Mouse (Mus musculus) erythroblast, adult 5-6 weeks (primary cell): ENCODE results near the gene Gm7075. TPM values are rescaled to one million over a fixed set of nuclear protein-coding genes. Genes with fewer than 3 reads are reported as not detected.
"Not testable (repeated sequence)": the region's sequence is repeated elsewhere in the genome, so short reads cannot be mapped to it uniquely, and the experiment has no call there.

Experiments used
- ATAC-seq: replicated peaks from 2 replicates; pipeline ENCODE4 v1.8.0; 2016; ENCODE audit warnings: moderate number of reproducible peaks, mild to moderate bottlenecking, moderate TSS enrichment, inconsistent platforms; ENCODE audit not compliant: poor library complexity, low FRiP score, severe bottlenecking
- total RNA-seq, 2 experiments: library from RNA; stranded (forward) in 1 of 2; stranded (reverse) in 1 of 2; fragments of 150-400 nt in 1 of 2; fragments of 200-764, 138-1000 nt in 1 of 2; gene quantifications; 2 replicates each; pipeline versions ENCODE4 v1.2.3 to v1.2.4; 2015 to 2017; ENCODE audit warnings: low replicate concordance in 2 of 2

Gene Gm7075
- total RNA-seq, 2 experiments from 2014 or later: not detected

GRCm38 (mm10) chr10:63423591-63424474 is 2.2 kb upstream of the Gm7075 start:
- peak; percentile 62 for ATAC-seq

- ATAC-seq: no peak
Measured at GRCm38 (mm10) chr10:63422736-63422992, 1.1 kb upstream of the Gm7075 start.

GRCm38 (mm10) chr10:63417061-63417460 is 4.5 kb downstream of the Gm7075 start:
- no peak for ATAC-seq

GRCm38 (mm10) chr10:63415850-63416249 is 5.7 kb downstream of the Gm7075 start:
- no peak for ATAC-seq

- ATAC-seq: no peak
Measured at GRCm38 (mm10) chr10:63415287-63415686, 6.3 kb downstream of the Gm7075 start.

GRCm38 (mm10) chr10:63412756-63413155 is 8.8 kb downstream of the Gm7075 start:
- ATAC-seq: no peak

- not testable (repeated sequence) for ATAC-seq
Measured at GRCm38 (mm10) chr10:63411674-63412073, 9.9 kb downstream of the Gm7075 start.

GRCm38 (mm10) chr10:63410162-63410956 is 11.2 kb downstream of the Gm7075 start:
- ATAC-seq: no peak

- ATAC-seq: no peak
Measured at GRCm38 (mm10) chr10:63403636-63404035, 18.0 kb downstream of the Gm7075 start.

- ATAC-seq: no peak
Measured at GRCm38 (mm10) chr10:63402731-63403504, 18.7 kb downstream of the Gm7075 start.

- ATAC-seq: no peak
Measured at GRCm38 (mm10) chr10:63396963-63397362, 24.6 kb downstream of the Gm7075 start.

GRCm38 (mm10) chr10:63388948-63389347 is 32.6 kb downstream of the Gm7075 start:
- ATAC-seq: no peak

GRCm38 (mm10) chr10:63386991-63387390 is 34.6 kb downstream of the Gm7075 start:
- no peak for ATAC-seq

- peak; percentile 81 for ATAC-seq
Measured at GRCm38 (mm10) chr10:63386444-63386843, 35.1 kb downstream of the Gm7075 start.

GRCm38 (mm10) chr10:63385897-63386296 is 35.7 kb downstream of the Gm7075 start:
- ATAC-seq: not testable (repeated sequence)

GRCm38 (mm10) chr10:63382372-63383279 is 39.0 kb downstream of the Gm7075 start, which contains the start of gene Dnajc12:
TSS of gene Dnajc12 (plus strand) at chr10:63382443.
- peak; percentile 97 for ATAC-seq

GRCm38 (mm10) chr10:63381498-63382280 is 39.9 kb downstream of the Gm7075 start, which contains the start of gene Sirt1:
TSS of gene Sirt1 (minus strand) at chr10:63381704.
- ATAC-seq: no peak

- no peak for ATAC-seq
Measured at GRCm38 (mm10) chr10:63378948-63379680, 42.5 kb downstream of the Gm7075 start.
